Mouse (Mus musculus): Measurements from ENCODE around the gene Gm9972. TPM values are rescaled to one million over a fixed set of nuclear protein-coding genes. Genes with fewer than 3 reads are reported as not detected.

Gm9972 gene
- polyA plus RNA-seq, 1 experiment from 2014 or later, result not detected

- H3K9me3 ChIP-seq (replicated peaks), result no peaks in the 10 kb centered on the region
- no peak overlapping the region for H3K4me2 ChIP-seq (replicated peaks)
- no peaks in the 10 kb centered on the region for H3K27me3 ChIP-seq
- H3K4me3 ChIP-seq, result no peak overlapping the region
- H3K27ac ChIP-seq, result no peak overlapping the region
- no peak overlapping the region for H3K9ac ChIP-seq
- no peaks in the 10 kb centered on the region for H3K4me1 ChIP-seq
- no peaks in the 10 kb centered on the region for H3K36me3 ChIP-seq
- WGBS, result 73% methylated on average over 8 of the region's 8 CpGs
- peak; percentile 66 for ATAC-seq (ENCODE audit: low FRiP score)
Measured at GRCm38 (mm10) chr11:43086309-43087050, 50.9 kb downstream of the Gm9972 start.

Other genes starting within 250 kb of the Gm9972 start
- 0.59 and 0.91 TPM in 2 replicates for gene Atp10b, start 114.1 kb downstream of the Gm9972 start, polyA plus RNA-seq (2016; fragmentation: Nextera tagmentation; extraction: Ambion mirVana)